In genomic region chr12:35207605-35208004, GRCm38 (mm10) we compare ENCODE assay signal across 14 mouse cellular contexts.
"Had no signal": no experiment of that assay in that cellular context is flagged by ENCODE, and none has a peak within 500 bp of the region (broad histone marks: within the 10 kb centered on the region; RNA-seq: fewer than 3 reads in every experiment).

No protein-coding gene starts in this region.

- H3K27me3 ChIP-seq: kidney, embryonic 15.5 days; liver, embryonic 13.5 days; lung, embryonic 15.5 days had no signal

- H3K27ac ChIP-seq: kidney, embryonic 15.5 days; left cerebral cortex, adult 2 months; liver, embryonic 13.5 days; lung, embryonic 15.5 days; stomach, postnatal 0 days had no signal

- H3K4me2 ChIP-seq: kidney, embryonic 15.5 days; liver, embryonic 13.5 days; lung, embryonic 15.5 days; midbrain, embryonic 11.5 days had no signal

- H3K4me1 ChIP-seq: kidney, embryonic 15.5 days; liver, embryonic 13.5 days had no signal

- H3K9ac ChIP-seq: kidney, embryonic 15.5 days; liver, embryonic 13.5 days; lung, embryonic 15.5 days had no signal

- H3K36me3 ChIP-seq: kidney, embryonic 15.5 days; liver, embryonic 13.5 days; lung, embryonic 15.5 days had no signal

- H3K9me3 ChIP-seq: kidney, embryonic 15.5 days; liver, embryonic 13.5 days; lung, embryonic 15.5 days had no signal

- DNase-seq: kidney, adult 8-10 months; kidney, postnatal 10 days; kidney, postnatal 36 days; layer of hippocampus, postnatal 36 days; liver, embryonic 13.5 days; midbrain, embryonic 14.5 days; thymus, adult 2 months; thymus, postnatal 14 days; thymus, postnatal 4 days had no signal

- H3K4me3 ChIP-seq: kidney, embryonic 15.5 days; left cerebral cortex, adult 2 months; liver, embryonic 13.5 days; lung, embryonic 15.5 days had no signal
